Comparison of ENCODE assay signal across 9 mouse cellular contexts in genomic region chr10:115618288-115618856, GRCm38 (mm10). TPM values are rescaled to one million over a fixed set of nuclear protein-coding genes. Genes with fewer than 3 reads are reported as not detected.
DNase-seq lines count a peak whose midpoint lies in the region; ATAC-seq and TF ChIP-seq lines count a peak whose summit lies in the region.
"Had no signal": no experiment of that assay in that cellular context is flagged by ENCODE, and none has a peak within 500 bp of the region (broad histone marks: within the 10 kb centered on the region; RNA-seq: fewer than 3 reads in every experiment).

No protein-coding gene starts in this region.

- H3K9me3 ChIP-seq in hindbrain, embryonic 11.5 days (ENCODE audit: control insufficient read depth, low read length) = no peaks in the 10 kb centered on the region
- H3K9me3 ChIP-seq in midbrain, embryonic 12.5 days = no peaks in the 10 kb centered on the region

- ATAC-seq in hindbrain, embryonic 11.5 days (ENCODE audit: low FRiP score) = peak; percentile 78; the same call in 1 of the 2 replicates
- ATAC-seq in midbrain, embryonic 12.5 days (ENCODE audit: low FRiP score, low read depth) = peak; percentile 78; the same call in 1 of the 2 replicates

- H3K36me3 ChIP-seq in hindbrain, embryonic 11.5 days (ENCODE audit: control insufficient read depth, insufficient read depth, low read length) = no peaks in the 10 kb centered on the region
- H3K36me3 ChIP-seq in midbrain, embryonic 12.5 days = no peaks in the 10 kb centered on the region

- H3K27me3 ChIP-seq in cerebellum, adult 2 months (ENCODE audit: control insufficient read depth, insufficient read depth, low read length) = no peaks in the 10 kb centered on the region
- no peaks in the 10 kb centered on the region for H3K27me3 ChIP-seq in hindbrain, embryonic 11.5 days (ENCODE audit: control insufficient read depth, insufficient read depth, low read length)
- H3K27me3 ChIP-seq in midbrain, embryonic 12.5 days = peaks cover 10% of the 10 kb centered on the region

- no peaks in the 10 kb centered on the region for H3K4me1 ChIP-seq in cerebellum, adult 2 months (ENCODE audit: control insufficient read depth, insufficient read depth, low read length)
- no peaks in the 10 kb centered on the region for H3K4me1 ChIP-seq in hindbrain, embryonic 11.5 days (replicated peaks; ENCODE audit: control insufficient read depth, insufficient read depth, low read length)
- peaks cover 5% of the 10 kb centered on the region for H3K4me1 ChIP-seq in midbrain, embryonic 12.5 days

- DNase-seq in cerebellum, postnatal 14 days = peak; percentile 3 to 23
- DNase-seq in cerebellum, adult 2 months = no peak
- peak; percentile 30 for DNase-seq in ZHBTc4 (ENCODE audit: low read depth, low spot score)
- DNase-seq in hindbrain, embryonic 11.5 days (ENCODE audit: low spot score) = peak; percentile 47
- DNase-seq in thymus, adult 18-20 months = no peak
- DNase-seq in thymus, postnatal 0 days (ENCODE audit: low spot score) = no peak
- no peak for DNase-seq in layer of hippocampus, postnatal 14 days (ENCODE audit: low spot score in 2 of 2)

- TF ChIP-seq POLR2A in cerebellum, adult 2 months (IDR thresholded peaks at IDR 0.05; ENCODE audit: borderline replicate concordance, insufficient read depth, low read length) = no peak

- TF ChIP-seq CTCF in cerebellum, adult 2 months (IDR thresholded peaks at IDR 0.05; ENCODE audit: borderline replicate concordance, insufficient read depth, low read depth, low read length) = no peak

- H3K4me3 ChIP-seq in cerebellum, adult 2 months (replicated peaks; ENCODE audit: insufficient read depth, low read depth, low read length) = no peak overlapping the region
- H3K4me3 ChIP-seq in hindbrain, embryonic 11.5 days (ENCODE audit: low read depth, low read length) = peak overlapping the region; percentile 18
- H3K4me3 ChIP-seq in midbrain, embryonic 12.5 days = peak overlapping the region; percentile 39

- H3K9ac ChIP-seq in hindbrain, embryonic 11.5 days (ENCODE audit: low read depth, low read length) = no peak overlapping the region
- 0 out of 2 replicates have a peak overlapping the region, but pooled peaks have one; percentile 34 for H3K9ac ChIP-seq in midbrain, embryonic 12.5 days (replicated peaks)

- no peak overlapping the region for H3K27ac ChIP-seq in cerebellum, adult 2 months (ENCODE audit: insufficient read depth, low read length)
- H3K27ac ChIP-seq in hindbrain, embryonic 11.5 days (ENCODE audit: low read depth, low read length) = no peak overlapping the region
- no peak overlapping the region for H3K27ac ChIP-seq in midbrain, embryonic 12.5 days (replicated peaks)

- 21% methylated on average over 15 of the region's 15 CpGs for WGBS in cerebellum, adult 2 months
- 20% methylated on average over 15 of the region's 15 CpGs for WGBS in hindbrain, embryonic 11.5 days
- WGBS in midbrain, embryonic 12.5 days = 20% methylated on average over 15 of the region's 15 CpGs

- peak overlapping the region; percentile 39 for H3K4me2 ChIP-seq in hindbrain, embryonic 11.5 days (replicated peaks; ENCODE audit: low read depth, low read length)
- H3K4me2 ChIP-seq in midbrain, embryonic 12.5 days (replicated peaks) = peak overlapping the region; percentile 61

RNA-seq across cellular contexts. Expression of gene Lgr5, which starts 30.8 kb away (rescaled TPM):
- polyA plus RNA-seq in cerebellum, adult 2 months (2012; rRNA removed) = 8.6 and 9.2 TPM in 2 replicates
- polyA plus RNA-seq in hindbrain, embryonic 11.5 days (2014; fragmentation: Nextera tagmentation; extraction: Ambion mirVana) = 6.4 and 6.7 TPM in 2 replicates
- 3.3 and 3.8 TPM in 2 replicates for polyA plus RNA-seq in midbrain, embryonic 12.5 days (2016; fragmentation: Nextera tagmentation; extraction: Ambion mirVana)
- polyA plus RNA-seq in thymus, postnatal 0 days (2015; fragmentation: Nextera tagmentation; extraction: Ambion mirVana) = 0.04 and 0.07 TPM in 2 replicates
- 1 to 10 TPM; 4.5 to 4.7 TPM for total RNA-seq in layer of hippocampus, postnatal 14 days (2021)

RNA-seq across cellular contexts. Expression of gene A930009A15Rik, which starts 48.6 kb away (rescaled TPM):
- polyA plus RNA-seq in cerebellum, adult 2 months (2012; rRNA removed) = 0.32 and 0.39 TPM in 2 replicates
- 0.35 and 0.40 TPM in 2 replicates for polyA plus RNA-seq in hindbrain, embryonic 11.5 days (2014; fragmentation: Nextera tagmentation; extraction: Ambion mirVana)
- 0.39 and 0.66 TPM in 2 replicates for polyA plus RNA-seq in midbrain, embryonic 12.5 days (2016; fragmentation: Nextera tagmentation; extraction: Ambion mirVana)
- not detected in 2 replicates for polyA plus RNA-seq in thymus, postnatal 0 days (2015; fragmentation: Nextera tagmentation; extraction: Ambion mirVana)
- 1 to 10 TPM in 1 of 2 experiments, under 1 TPM in 1; 0.79 to 1.9 TPM for total RNA-seq in layer of hippocampus, postnatal 14 days (2021)
- total RNA-seq: hematopoietic stem cell, adult 5-6 weeks had no signal

Comparison
In these comparisons a context has a peak if more than half of its experiments do, and no peak if none do; other contexts are left out.
1. DNase-seq: peak in cerebellum, postnatal 14 days (2 of 2), ZHBTc4 (single experiment) and hindbrain, embryonic 11.5 days (single experiment); none in cerebellum, adult 2 months (0 of 2), thymus, adult 18-20 months (0 of 2), thymus, postnatal 0 days (single experiment) and layer of hippocampus, postnatal 14 days (0 of 2).